Mouse (Mus musculus) megakaryocyte, embryonic 14.5 days (primary cell): ENCODE measurements at regions not wholly inside any gene's neighbourhood (a gene's known extent, or its start where the extent isn't known, plus 50 kb on each side); places are given as distances from the start of the nearest gene placed in this dataset.

Source experiments
- FLI1 ChIP-seq: IDR thresholded peaks from 2 replicates; pipeline ENCODE4 v1.6.1; 2012; ENCODE audit warnings: low read length, inconsistent platforms, mixed read lengths
- GATA1 ChIP-seq: IDR thresholded peaks from 3 replicates; pipeline ENCODE4 v1.6.1; 2012; ENCODE audit warnings: mixed read lengths, low read length, inconsistent platforms, borderline replicate concordance

DNA sequence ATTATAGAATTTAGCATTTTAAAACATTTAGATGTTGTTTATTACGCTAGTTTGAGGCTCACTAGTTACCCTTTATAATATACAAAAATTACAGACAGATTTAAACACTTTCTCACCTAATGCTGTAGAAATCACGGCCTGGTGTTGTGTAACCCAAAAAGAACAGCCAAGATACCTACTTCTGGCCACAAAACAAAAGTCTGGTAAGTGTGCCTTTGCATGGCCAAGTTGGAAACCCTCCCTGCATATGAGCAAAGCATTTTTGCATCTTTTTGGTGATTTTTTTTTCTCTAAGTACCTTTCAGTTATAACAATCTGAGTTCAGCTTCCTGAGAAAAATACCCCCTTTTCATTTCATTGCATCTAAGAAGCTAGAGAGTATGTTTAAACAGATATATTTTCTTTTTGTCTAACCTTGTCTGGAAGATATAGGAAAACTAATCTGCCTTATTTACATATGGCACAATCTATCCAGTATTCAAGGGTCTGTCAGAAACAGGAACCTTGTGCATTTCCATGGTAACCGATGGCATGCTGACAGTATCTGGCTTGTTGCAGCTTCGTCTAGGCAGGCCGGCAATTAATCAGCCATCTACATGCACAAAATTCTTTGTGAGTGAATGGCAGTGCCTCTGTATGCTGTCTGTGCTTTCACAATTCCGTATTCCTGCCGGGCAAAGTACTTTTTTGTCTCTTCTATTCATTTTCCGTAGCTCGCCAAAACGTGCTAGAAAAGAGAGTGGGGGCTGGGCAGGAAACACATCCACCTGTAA lies 238.9 kb upstream of the Sox2 start:
- TF ChIP-seq GATA1 (no peak), FLI1 (no peak)
